Mouse (Mus musculus): ENCODE results near the gene Paqr3. TPM values are rescaled to one million over a fixed set of nuclear protein-coding genes. Genes with fewer than 3 reads are reported as not detected.

The Paqr3 gene
- total RNA-seq (2021) = 1 to 10 TPM; 2.8 TPM
- long read RNA-seq, experiment 1, partial matches to known transcripts = 3 of 11 reads
- long read RNA-seq, experiment 1, other reads (novel, unspliced or antisense) = 5 of 11 reads
- long read RNA-seq, experiment 2, partial matches to known transcripts = 4 of 8 reads
- long read RNA-seq, experiment 2, other reads (novel, unspliced or antisense) = 2 of 8 reads

- intact Hi-C loops (cut with DNase I; ENCODE audit: low total_unique reads) = no loop called here
These were observed at the start of gene Paqr3 for GRCm38 (mm10) chr5:97111207-97111910. Gene Paqr3, minus strand, starts transcription at chr5:97111596.

DNA sequence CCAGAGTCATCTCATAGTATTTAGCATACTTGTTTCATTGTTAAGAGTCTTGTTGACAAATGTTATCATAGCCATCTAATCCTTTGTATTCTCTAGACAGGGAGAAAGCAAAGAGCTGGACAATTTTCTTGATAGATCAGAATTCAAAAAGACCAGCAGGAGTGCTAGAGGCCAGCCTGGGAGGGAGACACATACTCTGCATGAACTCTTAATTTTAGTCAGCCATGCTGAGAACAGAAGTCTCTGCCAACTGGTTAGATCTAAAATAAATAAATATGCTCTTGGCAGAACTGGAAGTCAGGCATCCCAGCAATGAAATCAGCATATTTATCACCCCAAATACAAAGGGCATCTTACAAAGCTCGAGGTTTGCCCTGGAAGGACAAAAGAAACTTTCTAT lies 43.3 kb upstream of the Paqr3 start:
- intact Hi-C loops (cut with DNase I; ENCODE audit: low total_unique reads) = no loop called here
- DNase-seq = no peak

More at GRCm38 (mm10) chr5:97111207-97111910, at the start of gene Paqr3:
- peak; percentile 96 for DNase-seq

GRCm38 (mm10) chr5:97135331-97135730 lies 23.9 kb upstream of the Paqr3 start:
- no peak for DNase-seq
- intact Hi-C loops (cut with DNase I; ENCODE audit: low total_unique reads) = no loop called here

- intact Hi-C loops (cut with DNase I; ENCODE audit: low total_unique reads) = no loop called here
- DNase-seq = no peak
These were observed 18.2 kb upstream of the Paqr3 start for GRCm38 (mm10) chr5:97129589-97129988.

DNA sequence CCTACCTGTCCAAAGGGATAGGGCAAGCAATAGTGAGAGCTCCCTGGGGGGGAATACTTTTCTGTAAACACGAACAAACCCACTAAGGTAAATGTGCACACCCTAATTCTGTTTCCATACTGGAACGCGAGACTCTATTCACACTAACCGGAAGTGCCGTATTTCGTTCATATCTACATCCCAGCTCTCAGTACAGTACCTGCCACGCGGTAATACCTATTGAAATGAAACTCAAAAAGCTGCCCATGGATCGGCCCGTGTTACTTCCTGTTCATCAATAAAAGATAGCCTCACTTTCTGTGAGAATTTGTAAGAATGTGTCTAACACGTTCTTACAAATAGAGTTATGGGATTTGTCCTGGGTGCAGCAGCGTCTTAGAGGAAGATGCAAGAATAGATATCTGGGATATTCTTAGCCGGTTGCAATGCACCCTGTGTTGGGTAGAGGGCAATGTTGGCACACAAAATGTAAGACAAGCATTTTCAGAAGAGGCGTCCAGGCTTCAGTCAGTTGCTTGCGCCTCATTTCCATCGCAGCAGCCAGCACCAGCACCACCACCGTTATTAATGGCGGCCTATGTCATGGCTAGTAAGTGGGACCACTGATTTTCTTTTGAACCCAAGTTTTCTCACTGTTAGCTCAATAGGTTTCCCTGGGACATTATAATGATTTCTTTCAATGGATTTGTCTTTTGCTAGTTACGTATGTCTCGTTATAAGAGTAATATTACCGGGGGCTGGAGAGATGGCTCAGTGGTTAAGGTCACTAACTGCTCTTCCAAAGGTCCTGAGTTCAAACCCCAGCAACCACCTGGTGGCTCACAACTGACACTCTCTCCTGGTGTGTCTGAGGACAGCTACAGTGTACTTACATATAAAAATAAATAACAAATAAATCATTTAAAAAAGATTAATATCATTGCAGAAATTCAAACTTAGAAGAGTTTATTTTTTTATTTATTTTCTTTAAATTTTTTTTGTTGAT lies 17.1 kb upstream of the Paqr3 start:
- intact Hi-C loops (cut with DNase I; ENCODE audit: low total_unique reads) = no loop called here
- peak; percentile 25 for DNase-seq

GRCm38 (mm10) chr5:97127284-97127683 lies 15.9 kb upstream of the Paqr3 start:
- no peak for DNase-seq

GRCm38 (mm10) chr5:97126005-97126404 lies 14.6 kb upstream of the Paqr3 start:
- intact Hi-C loops (cut with DNase I; ENCODE audit: low total_unique reads) = no loop called here
- DNase-seq = peak; percentile 17

More at GRCm38 (mm10) chr5:97127284-97127683, 15.9 kb upstream of the Paqr3 start:
- intact Hi-C loops (cut with DNase I; ENCODE audit: low total_unique reads) = no loop called here

DNA sequence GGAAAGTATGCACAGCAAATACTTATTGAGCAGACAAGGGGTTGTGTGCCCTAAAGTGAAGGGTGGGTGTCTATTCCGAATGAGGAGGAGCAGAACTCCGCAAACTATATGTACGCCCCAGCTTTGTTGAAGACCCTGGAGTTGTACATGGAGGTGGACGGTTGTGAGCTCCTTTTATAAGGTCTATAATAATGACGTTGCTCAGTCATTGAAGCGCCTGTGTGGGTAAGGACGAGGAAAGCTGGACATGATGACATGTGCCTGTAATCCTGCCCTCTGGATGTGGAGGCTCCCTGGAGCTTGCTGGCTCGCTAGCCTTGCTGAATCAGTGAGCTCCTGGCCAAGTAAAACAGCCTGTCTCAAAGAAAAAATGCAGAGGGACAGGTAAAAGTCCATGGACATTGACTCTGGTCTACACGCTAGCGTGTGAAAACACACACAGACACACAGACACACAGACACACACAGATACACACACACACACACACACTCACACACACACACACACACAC lies 14.1 kb upstream of the Paqr3 start:
- DNase-seq = no peak
- intact Hi-C loops (cut with DNase I; ENCODE audit: low total_unique reads) = no loop called here

- intact Hi-C loops (cut with DNase I; ENCODE audit: low total_unique reads) = loop anchor here (5.0 kb wide), 1 partner anchor 1202 kb away; the partner anchor contains the start of gene Cfap299
- DNase-seq = no peak
These were observed 13.6 kb upstream of the Paqr3 start for GRCm38 (mm10) chr5:97124977-97125376.

DNA sequence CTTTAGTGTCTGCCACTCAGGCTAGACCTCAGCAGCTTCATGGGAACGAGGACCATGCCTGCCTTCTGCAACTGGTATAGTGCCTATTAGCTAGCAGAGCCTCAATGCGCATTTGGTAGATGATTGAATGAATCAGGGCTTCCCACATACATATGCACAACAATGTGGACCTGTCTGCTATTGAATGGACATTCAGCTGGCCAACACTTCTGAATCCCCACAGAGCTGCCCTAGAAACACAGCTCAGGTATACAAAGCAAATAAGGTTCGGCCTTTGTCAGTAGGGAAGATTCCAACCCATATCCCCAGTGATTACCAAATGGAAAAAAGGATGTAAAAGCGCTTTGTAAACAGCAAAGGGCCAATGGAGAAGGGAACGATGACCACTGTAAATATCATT lies 699 bp downstream of the Paqr3 start:
- intact Hi-C loops (cut with DNase I; ENCODE audit: low total_unique reads) = no loop called here
- DNase-seq = no peak

- intact Hi-C loops (cut with DNase I; ENCODE audit: low total_unique reads) = no loop called here
- DNase-seq = no peak
These were observed 1.3 kb downstream of the Paqr3 start for GRCm38 (mm10) chr5:97110133-97110532.

DNA sequence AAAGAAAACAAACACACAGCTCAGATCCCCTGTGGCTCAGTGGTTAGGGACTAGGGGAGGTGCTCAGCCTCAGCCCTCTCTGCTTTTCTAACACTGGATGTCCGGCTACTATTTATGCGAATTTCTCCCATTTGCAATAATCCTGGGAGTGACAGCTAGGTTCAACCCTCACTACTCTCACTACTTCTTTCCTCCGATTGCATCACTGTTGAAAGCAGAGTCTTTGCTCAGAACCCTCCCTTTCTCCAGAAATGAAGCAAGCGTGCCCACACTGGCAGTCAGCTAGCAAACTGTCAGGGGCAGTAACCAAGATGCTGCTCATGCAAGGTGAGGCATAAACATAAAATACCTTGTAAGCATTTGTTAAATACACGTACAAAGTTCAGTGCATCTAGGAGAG lies 3.1 kb downstream of the Paqr3 start:
- no peak for DNase-seq
- intact Hi-C loops (cut with DNase I; ENCODE audit: low total_unique reads) = no loop called here

GRCm38 (mm10) chr5:97099954-97100353 lies 11.4 kb downstream of the Paqr3 start:
- intact Hi-C loops (cut with DNase I; ENCODE audit: low total_unique reads) = no loop called here
- no peak for DNase-seq

DNA sequence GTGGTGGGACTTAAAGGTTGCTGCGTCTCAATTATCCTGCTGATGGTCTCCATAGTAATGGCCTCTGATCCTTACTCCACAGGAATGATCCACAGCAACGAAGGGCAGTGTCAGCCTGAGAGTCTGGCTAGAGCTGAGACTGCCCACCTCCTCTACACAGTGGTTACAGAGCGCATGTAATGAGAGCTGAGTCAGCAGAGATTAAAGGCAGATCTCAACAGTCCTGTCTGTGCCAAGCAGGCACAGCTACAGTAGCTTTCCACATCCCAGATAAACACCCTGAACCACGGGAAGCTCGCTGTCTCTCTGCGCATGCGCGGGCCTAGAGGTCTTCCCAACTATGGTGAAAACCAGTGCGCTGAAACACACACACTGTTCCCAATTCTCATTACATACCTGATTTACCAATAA lies 13.8 kb downstream of the Paqr3 start:
- no peak for DNase-seq
- intact Hi-C loops (cut with DNase I; ENCODE audit: low total_unique reads) = no loop called here

DNA sequence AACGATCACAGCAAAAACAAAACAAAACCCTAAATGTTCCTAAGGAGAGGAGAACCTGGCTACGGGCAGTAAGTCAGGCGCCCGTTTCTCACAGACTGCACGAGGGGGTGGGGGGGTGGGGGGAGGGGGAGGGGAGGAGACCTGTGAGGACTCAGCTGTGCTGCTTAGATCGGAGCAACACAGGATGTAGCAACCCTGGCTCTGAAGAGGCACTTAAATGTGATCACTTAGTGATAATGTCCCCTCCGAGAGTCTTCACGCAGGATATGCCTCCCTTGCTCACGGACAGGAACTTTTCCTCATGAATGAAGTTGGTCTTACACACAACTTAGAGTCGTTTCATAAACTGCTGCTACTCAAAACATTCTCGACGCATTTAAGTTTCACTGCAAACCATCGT lies 16.1 kb downstream of the Paqr3 start:
- intact Hi-C loops (cut with DNase I; ENCODE audit: low total_unique reads) = no loop called here
- no peak for DNase-seq

GRCm38 (mm10) chr5:97092970-97093369 lies 18.4 kb downstream of the Paqr3 start:
- intact Hi-C loops (cut with DNase I; ENCODE audit: low total_unique reads) = no loop called here
- DNase-seq = no peak

- DNase-seq = no peak
- intact Hi-C loops (cut with DNase I; ENCODE audit: low total_unique reads) = no loop called here
These were observed 21.2 kb downstream of the Paqr3 start for GRCm38 (mm10) chr5:97090034-97090784.

DNA sequence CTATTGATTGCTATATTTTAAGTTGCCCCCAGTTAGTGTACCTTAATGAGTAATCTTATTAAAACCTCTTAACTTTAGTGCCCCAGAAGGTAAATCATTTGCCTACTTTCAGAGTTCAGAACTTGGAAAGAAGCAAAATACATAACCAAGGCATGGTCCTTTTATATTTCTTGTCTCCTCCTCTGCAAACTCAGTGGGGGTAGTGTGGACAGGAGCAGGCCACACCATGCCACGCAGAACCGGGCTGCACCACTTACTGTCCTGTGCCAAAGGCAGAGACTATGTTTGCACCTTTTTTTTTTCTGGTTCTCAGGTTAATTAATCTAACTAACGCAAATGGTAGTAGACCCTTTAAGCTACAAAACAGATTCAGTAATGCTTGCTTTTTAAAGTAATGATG lies 22.0 kb downstream of the Paqr3 start:
- no peak for DNase-seq
- intact Hi-C loops (cut with DNase I; ENCODE audit: low total_unique reads) = no loop called here

GRCm38 (mm10) chr5:97088231-97088630 lies 23.2 kb downstream of the Paqr3 start:
- intact Hi-C loops (cut with DNase I; ENCODE audit: low total_unique reads) = no loop called here
- DNase-seq = no peak

Measured in gastrocnemius, postnatal 14 days (tissue).